Mouse (Mus musculus) CH12.LX (cell line): ENCODE results near the gene Hpn. TPM values are rescaled to one million over a fixed set of nuclear protein-coding genes. Genes with fewer than 3 reads are reported as not detected.

Source experiments
- DNase-seq: peaks from one replicate; pipeline ENCODE4 v3.0.0-alpha.2; 2013; ENCODE audit errors: extremely low read depth
- H3K27ac ChIP-seq: 2 replicates; pipeline ENCODE4 v1.5.1; 2012; ENCODE audit warnings: low read depth, mild to moderate bottlenecking, control low read depth, moderate library complexity; ENCODE audit not compliant: insufficient read depth
- H3K27me3 ChIP-seq: replicated peaks from 2 replicates; pipeline ENCODE3; 2012; ENCODE audit warnings: inconsistent platforms
- H3K36me3 ChIP-seq, 2 experiments: replicated peaks in 1 of 2; 2 replicates each; pipeline versions ENCODE3 to v1.6.1; 2012; ENCODE audit warnings: inconsistent platforms in 1 of 2, low read length in 1 of 2, mild to moderate bottlenecking in 1 of 2, mixed read lengths in 1 of 2, moderate library complexity in 1 of 2; ENCODE audit not compliant: control insufficient read depth in 1 of 2, insufficient read depth in 1 of 2
- H3K4me1 ChIP-seq, 2 experiments: 2 replicates each; pipeline ENCODE4 v1.6.1; 2012; ENCODE audit warnings: inconsistent platforms in 1 of 2, moderate library complexity in 1 of 2; ENCODE audit not compliant: insufficient read depth in 2 of 2, control insufficient read depth in 1 of 2
- H3K4me2 ChIP-seq: 2 replicates; pipeline ENCODE4 v1.6.1; 2012; ENCODE audit warnings: low read depth, mild to moderate bottlenecking, control low read depth; ENCODE audit not compliant: poor library complexity, insufficient read depth, severe bottlenecking
- H3K4me3 ChIP-seq, 3 experiments: fragments of 150-350 bp in 1 of 3; sonication (generic) in 1 of 3; replicated peaks in 1 of 3; 2 replicates each; pipeline versions ENCODE3 to v1.5.1; 2011 to 2012; ENCODE audit warnings: low read depth in 2 of 3, low read length in 2 of 3, mild to moderate bottlenecking in 2 of 3, moderate library complexity in 2 of 3, control low read depth in 1 of 3, improper control_type of control experiment in 1 of 3, inconsistent platforms in 1 of 3, mixed read lengths in 1 of 3; ENCODE audit not compliant: poor library complexity in 1 of 3
- H3K79me2 ChIP-seq: replicated peaks from 2 replicates; pipeline ENCODE4 v1.6.1; 2012; ENCODE audit warnings: mild to moderate bottlenecking, moderate library complexity; ENCODE audit not compliant: control insufficient read depth, poor library complexity, insufficient read depth, severe bottlenecking; ENCODE audit errors: extremely low read depth
- H3K9ac ChIP-seq: 2 replicates; pipeline ENCODE4 v1.6.1; 2012; ENCODE audit warnings: low read depth, mild to moderate bottlenecking, control low read depth, moderate library complexity; ENCODE audit not compliant: insufficient read depth
- H3K9me3 ChIP-seq: replicated peaks from 2 replicates; pipeline ENCODE3; 2012; ENCODE audit warnings: low read length, inconsistent platforms, mixed read lengths
- BHLHE40 ChIP-seq: IDR thresholded peaks from 2 replicates; pipeline ENCODE4 v1.6.1; 2011; ENCODE audit warnings: mild to moderate bottlenecking, low read depth, low read length, improper control_type of control experiment
- CTCF ChIP-seq, 2 experiments: IDR thresholded peaks in 1 of 2; conservative IDR thresholded peaks in 1 of 2; 2 replicates each; pipeline ENCODE4 v1.5.1; 2011 to 2012; ENCODE audit warnings: low read depth in 2 of 2, low read length in 2 of 2, improper control_type of control experiment in 1 of 2, inconsistent platforms in 1 of 2, mild to moderate bottlenecking in 1 of 2, moderate library complexity in 1 of 2
- EP300 ChIP-seq: IDR thresholded peaks from 2 replicates; pipeline ENCODE4 v1.6.1; 2011; ENCODE audit warnings: low read length, improper control_type of control experiment
- ETS1 ChIP-seq: conservative IDR thresholded peaks from 2 replicates; pipeline ENCODE4 v1.6.1; 2012; ENCODE audit warnings: low read depth, mild to moderate bottlenecking, inconsistent platforms, low read length, improper control_type of control experiment, moderate library complexity
- GABPA ChIP-seq: IDR thresholded peaks from 2 replicates; pipeline ENCODE4 v1.6.1; 2012; ENCODE audit warnings: low read depth, low read length, improper control_type of control experiment, inconsistent platforms; ENCODE audit not compliant: insufficient replicate concordance
- HCFC1 ChIP-seq: IDR thresholded peaks from 2 replicates; pipeline ENCODE4 v1.6.1; 2012; ENCODE audit warnings: low read depth, mild to moderate bottlenecking, inconsistent platforms, low read length, improper control_type of control experiment
- JUN ChIP-seq: IDR thresholded peaks from 2 replicates; pipeline ENCODE4 v1.6.1; 2011; ENCODE audit warnings: low read depth, mild to moderate bottlenecking, low read length, improper control_type of control experiment, moderate library complexity; ENCODE audit not compliant: insufficient read depth
- MAFK ChIP-seq: IDR thresholded peaks from 2 replicates; pipeline ENCODE4 v1.6.1; 2011; ENCODE audit warnings: low read length, improper control_type of control experiment; ENCODE audit not compliant: insufficient replicate concordance
- MAX ChIP-seq: IDR thresholded peaks from 2 replicates; pipeline ENCODE4 v1.6.1; 2011; ENCODE audit warnings: low read length, improper control_type of control experiment
- MAZ ChIP-seq: IDR thresholded peaks from 2 replicates; pipeline ENCODE4 v1.6.1; 2012; ENCODE audit warnings: low read depth, mild to moderate bottlenecking, inconsistent platforms, low read length, improper control_type of control experiment, moderate library complexity
- MEF2A ChIP-seq: IDR thresholded peaks from 2 replicates; pipeline ENCODE4 v1.6.1; 2014; ENCODE audit warnings: low read depth, mild to moderate bottlenecking, inconsistent platforms, low read length, improper control_type of control experiment, borderline replicate concordance
- MXI1 ChIP-seq: IDR thresholded peaks from 2 replicates; pipeline ENCODE4 v1.6.1; 2011; ENCODE audit warnings: mild to moderate bottlenecking, low read depth, low read length, improper control_type of control experiment
- MYC ChIP-seq: IDR thresholded peaks from 2 replicates; pipeline ENCODE4 v1.6.1; 2011; ENCODE audit warnings: low read depth, mild to moderate bottlenecking, improper control_type of control experiment, low read length
- NELFE ChIP-seq: IDR thresholded peaks from 2 replicates; pipeline ENCODE4 v1.6.1; 2011; ENCODE audit warnings: low read depth, low read length, improper control_type of control experiment
- NRF1 ChIP-seq: IDR thresholded peaks from 2 replicates; pipeline ENCODE4 v1.6.1; 2014; ENCODE audit warnings: low read depth, mild to moderate bottlenecking, inconsistent platforms, low read length, improper control_type of control experiment, moderate library complexity
- PAX5 ChIP-seq: IDR thresholded peaks from 2 replicates; pipeline ENCODE4 v1.6.1; 2012; ENCODE audit warnings: low read length, inconsistent platforms, mixed read lengths
- POLR2A ChIP-seq: IDR thresholded peaks from 2 replicates; pipeline ENCODE4 v1.6.1; 2011; ENCODE audit warnings: low read depth, mild to moderate bottlenecking, improper control_type of control experiment, low read length
- RAD21 ChIP-seq: IDR thresholded peaks from 2 replicates; pipeline ENCODE4 v1.6.1; 2011; ENCODE audit warnings: low read depth, mild to moderate bottlenecking, low read length, improper control_type of control experiment, moderate library complexity
- RCOR1 ChIP-seq: conservative IDR thresholded peaks from 2 replicates; pipeline ENCODE4 v1.6.1; 2012; ENCODE audit warnings: low read depth, mild to moderate bottlenecking, inconsistent platforms, low read length, improper control_type of control experiment
- SIN3A ChIP-seq: IDR thresholded peaks from 2 replicates; pipeline ENCODE4 v1.6.1; 2012; ENCODE audit warnings: low read length, improper control_type of control experiment, inconsistent platforms
- TBP ChIP-seq: conservative IDR thresholded peaks from 2 replicates; pipeline ENCODE4 v1.6.1; 2011; ENCODE audit warnings: low read depth, low read length, improper control_type of control experiment
- TCF12 ChIP-seq: IDR thresholded peaks from 2 replicates; pipeline ENCODE4 v1.6.1; 2014; ENCODE audit warnings: low read depth, mild to moderate bottlenecking, inconsistent platforms, low read length, improper control_type of control experiment
- UBTF ChIP-seq: IDR thresholded peaks from 2 replicates; pipeline ENCODE4 v1.6.1; 2012; ENCODE audit warnings: low read depth, mild to moderate bottlenecking, inconsistent platforms, low read length, improper control_type of control experiment, moderate library complexity
- USF1 ChIP-seq: IDR thresholded peaks from 2 replicates; pipeline ENCODE4 v1.6.1; 2014; ENCODE audit warnings: low read depth, mild to moderate bottlenecking, inconsistent platforms, low read length, improper control_type of control experiment
- ZMIZ1 ChIP-seq: IDR thresholded peaks from 2 replicates; pipeline ENCODE4 v1.6.1; 2012; ENCODE audit warnings: low read depth, mild to moderate bottlenecking, inconsistent platforms, low read length, improper control_type of control experiment
- dilution Hi-C: fragments of 300-500 bp; cut with MboI; formaldehyde crosslinking; loops from 2 replicates; pipeline ENCODE4 v1.14.3; 2020; ENCODE audit warnings: low sequenced_read_pairs; ENCODE audit not compliant: extremely low pct_unique_long_range_greater_than_20kb, extremely low pct_ligation_motif_present
- in situ Hi-C: fragments of 300-500 bp; cut with MboI; formaldehyde crosslinking; loops from 3 replicates; pipeline ENCODE4 v1.14.3; 2019; ENCODE audit warnings: low sequenced_read_pairs, low pct_ligation_motif_present, low pct_unique_long_range_greater_than_20kb, mixed read lengths
- polyA plus RNA-seq: library from polyadenylated mRNA; unstranded; fragments of >175 nt; gene quantifications from 2 replicates; pipeline ENCODE4 v1.2.1, GENCODE M21; 2012; ENCODE audit warnings: low read depth; ENCODE audit not compliant: insufficient read length
- total RNA-seq, 2 experiments: library from RNA; depleted of rRNA; stranded (reverse); fragments of 300-350 nt in 1 of 2; fragments of >200 nt in 1 of 2; gene quantifications; 2 replicates each; pipeline ENCODE4 v1.2.3; 2012 to 2014

The Hpn gene
- total and polyA plus RNA-seq, 3 experiments: 3.0 to 16.7 (median 8.7) TPM

- TF ChIP-seq USF1 (no peak), MAX (peak; percentile 79), MYC (peak; percentile 71; the same call in 1 of the 2 replicates), GABPA (no peak), PAX5 (no peak), BHLHE40 (peak; percentile 91), NRF1 (no peak), EP300 (0 out of 2 replicates have a peak, but pooled peaks have one; percentile 35), CTCF (conservative IDR thresholded peaks at IDR 0.05 in 1 of 2, IDR thresholded peaks at IDR 0.05 in 1 of 2; ENCODE audit: low read depth in 2 of 2, low read length in 2 of 2) (no peak), UBTF (0 out of 2 replicates have a peak, but pooled peaks have one; percentile 62), ZMIZ1 (no peak), MAFK (no peak), RAD21 (no peak), JUN (no peak), POLR2A (peak; percentile 42; the same call in 1 of the 2 replicates), RCOR1 (peak; percentile 64; the same call in 1 of the 2 replicates), MXI1 (peak; percentile 92), MEF2A (peak; percentile 69), NELFE (no peak), SIN3A (peak; percentile 94), TBP (0 out of 2 replicates have a peak, but pooled peaks have one; percentile 36), HCFC1 (peak; percentile 35; the same call in 1 of the 2 replicates), MAZ (peak; percentile 36; the same call in 1 of the 2 replicates), TCF12 (0 out of 2 replicates have a peak, but pooled peaks have one; percentile 21), ETS1 (peak; percentile 85)
- DNase-seq: peak; percentile 76
- Histone ChIP-seq H3K9ac (peak overlapping the region; percentile 85), H3K4me2 (peak overlapping the region; percentile 58), H3K9me3 (peaks cover 5% of the 10 kb centered on the region), H3K4me3 (peak overlapping the region; percentile 82 to 97 (median 96)), H3K79me2 (peaks cover 55% of the 10 kb centered on the region), H3K4me1 (peaks cover 19 to 46% of the 10 kb centered on the region in 2 experiments), H3K27me3 (no peaks in the 10 kb centered on the region), H3K36me3 (peaks cover 17 to 44% of the 10 kb centered on the region in 2 experiments), H3K27ac (peak overlapping the region; percentile 89)
- in situ Hi-C loops (no loop called here), dilution Hi-C loops (no loop called here)
Observed at GRCm38 (mm10) chr7:31149751-31150565, 34.9 kb upstream of the Hpn start.
